Mouse (Mus musculus) limb, embryonic 11.5 days (tissue): ENCODE measurements around the gene Lrrc42. TPM values are rescaled to one million over a fixed set of nuclear protein-coding genes. Genes with fewer than 3 reads are reported as not detected.

Source experiments
- ATAC-seq: fragments of 200-750 bp; cut with Nextera tagmentation; 2 replicates; pipeline ENCODE4 v1.8.0; 2017; ENCODE audit warnings: low read depth; ENCODE audit not compliant: insufficient number of reproducible peaks, low FRiP score, low TSS enrichment
- DNase-seq: peaks from one replicate; pipeline ENCODE4 v3.0.0-alpha.2; 2015; ENCODE audit warnings: low spot score
- H3K27ac ChIP-seq: fragments of 300-500 bp; sonication (generic); replicated peaks from 2 replicates; pipeline ENCODE4 v1.5.1; 2014; ENCODE audit warnings: low read depth, mild to moderate bottlenecking, low read length
- H3K27me3 ChIP-seq: fragments of 300-500 bp; sonication (generic); 2 replicates; pipeline ENCODE4 v1.6.1; 2014; ENCODE audit warnings: mild to moderate bottlenecking, low read length, mixed read lengths; ENCODE audit not compliant: control insufficient read depth, insufficient read depth
- H3K36me3 ChIP-seq: fragments of 300-500 bp; sonication (generic); 2 replicates; pipeline ENCODE4 v1.6.1; 2014; ENCODE audit warnings: mild to moderate bottlenecking, low read length, moderate library complexity, mixed read lengths; ENCODE audit not compliant: control insufficient read depth, insufficient read depth
- H3K4me1 ChIP-seq: fragments of 300-500 bp; sonication (generic); 2 replicates; pipeline ENCODE4 v1.6.1; 2014; ENCODE audit warnings: low read length, mixed read lengths; ENCODE audit not compliant: control insufficient read depth, insufficient read depth
- H3K4me2 ChIP-seq: fragments of 300-500 bp; sonication (generic); 2 replicates; pipeline ENCODE4 v1.6.1; 2014; ENCODE audit warnings: low read depth, mild to moderate bottlenecking, moderate library complexity; ENCODE audit not compliant: severe bottlenecking
- H3K4me3 ChIP-seq: fragments of 300-500 bp; sonication (generic); 2 replicates; pipeline ENCODE4 v1.5.1; 2014; ENCODE audit warnings: low read depth, low read length
- H3K9ac ChIP-seq: fragments of 300-500 bp; sonication (generic); 2 replicates; pipeline ENCODE4 v1.6.1; 2014; ENCODE audit warnings: mild to moderate bottlenecking, low read length
- H3K9me3 ChIP-seq: fragments of 300-500 bp; sonication (generic); 2 replicates; pipeline ENCODE4 v1.6.1; 2016; ENCODE audit warnings: low read length; ENCODE audit not compliant: control insufficient read depth
- WGBS: fragments of 180-500 bp; shearing (Covaris S2); extraction: QIAGEN DNeasy Blood & Tissue Kit; methylation state at CpG from one replicate; pipeline ENCODE4 v1.1.7; 2014; 5-methylcytosine and 5-hydroxymethylcytosine counted together
- polyA plus RNA-seq: library from polyadenylated mRNA; unstranded; fragments of >200 nt; fragmentation: Nextera tagmentation; extraction: Ambion mirVana; gene quantifications from 2 replicates; pipeline ENCODE4 v1.2.1, GENCODE M21; 2014

Gene Lrrc42
- polyA plus RNA-seq, result 102 and 103 TPM in 2 replicates

- ATAC-seq (peak; percentile 95), DNase-seq (peak; percentile 97)
- peak within 1 kb of the TSS; percentile 75 for H3K4me2 ChIP-seq
- no peaks in the 10 kb centered on the region for H3K36me3 ChIP-seq
- peak within 1 kb of the TSS; percentile 81 for H3K4me3 ChIP-seq
- peaks cover 7% of the 10 kb centered on the region for H3K4me1 ChIP-seq
- no peaks in the 10 kb centered on the region for H3K9me3 ChIP-seq
- H3K27me3 ChIP-seq, result no peaks in the 10 kb centered on the region
- WGBS, result under 1% methylated on average over 83 of the region's 101 CpGs
- peak within 1 kb of the TSS; percentile 45; the same call in 1 of the 2 replicates for H3K27ac ChIP-seq
- H3K9ac ChIP-seq, result peak within 1 kb of the TSS; percentile 87
These were observed at the start of gene Lrrc42, which contains the start of gene Hspb11 for GRCm38 (mm10) chr4:107253125-107254091. Lrrc42 (minus strand) TSS chr4:107253532. Hspb11 (plus strand) TSS chr4:107253593.

DNA sequence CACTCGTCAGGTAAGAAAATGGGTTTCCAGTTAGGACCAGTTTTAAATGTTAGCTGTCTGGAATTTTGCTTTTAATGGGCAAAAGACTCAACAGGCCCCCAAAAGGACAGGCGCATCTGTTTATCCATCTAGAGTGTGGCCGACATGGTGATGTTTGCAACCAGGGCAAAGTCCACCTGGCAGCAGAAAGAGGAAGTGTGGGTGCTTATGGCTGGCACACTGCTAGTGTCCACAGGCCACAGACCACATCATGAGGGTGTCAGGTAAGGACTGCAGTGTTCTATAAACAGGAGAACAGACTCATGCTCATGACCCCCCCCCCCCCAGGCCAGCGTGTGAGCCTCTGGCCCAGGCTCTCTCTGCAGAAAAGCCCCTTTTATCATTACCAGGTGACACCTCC, 49.5 kb upstream of the Lrrc42 start:
- H3K4me2 ChIP-seq, result no peak overlapping the region
- H3K27me3 ChIP-seq, result no peaks in the 10 kb centered on the region
- H3K9ac ChIP-seq, result no peak overlapping the region
- ATAC-seq, result no peak
- no peaks in the 10 kb centered on the region for H3K9me3 ChIP-seq
- no peaks in the 10 kb centered on the region for H3K4me1 ChIP-seq
- DNase-seq, result no peak
- no peak overlapping the region for H3K27ac ChIP-seq
- H3K36me3 ChIP-seq, result no peaks in the 10 kb centered on the region
- no peak overlapping the region for H3K4me3 ChIP-seq
- WGBS, result 74% methylated on average over 4 of the region's 4 CpGs

DNA sequence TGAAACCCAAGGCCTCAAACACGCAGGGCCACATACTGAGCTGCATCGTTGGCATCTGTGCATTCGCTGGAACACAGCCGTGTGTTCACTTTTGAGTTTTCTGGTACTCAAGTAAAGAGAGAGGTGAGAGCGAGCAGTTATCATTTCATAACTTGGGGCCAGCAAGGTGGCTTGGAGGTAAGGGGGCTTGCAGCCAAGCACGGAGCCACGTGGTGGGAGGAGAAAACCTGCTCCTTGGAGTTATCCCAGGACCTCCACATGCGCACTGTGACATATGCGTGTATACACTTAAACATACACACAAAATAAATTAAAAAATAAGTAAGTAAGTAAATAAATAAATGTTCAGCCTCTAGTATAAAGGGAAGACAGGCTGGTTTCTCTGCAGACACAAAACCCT, 48.9 kb upstream of the Lrrc42 start:
- Histone ChIP-seq H3K9ac (no peak overlapping the region), H3K4me2 (no peak overlapping the region), H3K27ac (no peak overlapping the region), H3K4me1 (no peaks in the 10 kb centered on the region), H3K27me3 (no peaks in the 10 kb centered on the region), H3K9me3 (no peaks in the 10 kb centered on the region), H3K4me3 (no peak overlapping the region), H3K36me3 (no peaks in the 10 kb centered on the region)
- WGBS, result 88% methylated on average over 9 of the region's 9 CpGs
- ATAC-seq (no peak), DNase-seq (no peak)

DNA sequence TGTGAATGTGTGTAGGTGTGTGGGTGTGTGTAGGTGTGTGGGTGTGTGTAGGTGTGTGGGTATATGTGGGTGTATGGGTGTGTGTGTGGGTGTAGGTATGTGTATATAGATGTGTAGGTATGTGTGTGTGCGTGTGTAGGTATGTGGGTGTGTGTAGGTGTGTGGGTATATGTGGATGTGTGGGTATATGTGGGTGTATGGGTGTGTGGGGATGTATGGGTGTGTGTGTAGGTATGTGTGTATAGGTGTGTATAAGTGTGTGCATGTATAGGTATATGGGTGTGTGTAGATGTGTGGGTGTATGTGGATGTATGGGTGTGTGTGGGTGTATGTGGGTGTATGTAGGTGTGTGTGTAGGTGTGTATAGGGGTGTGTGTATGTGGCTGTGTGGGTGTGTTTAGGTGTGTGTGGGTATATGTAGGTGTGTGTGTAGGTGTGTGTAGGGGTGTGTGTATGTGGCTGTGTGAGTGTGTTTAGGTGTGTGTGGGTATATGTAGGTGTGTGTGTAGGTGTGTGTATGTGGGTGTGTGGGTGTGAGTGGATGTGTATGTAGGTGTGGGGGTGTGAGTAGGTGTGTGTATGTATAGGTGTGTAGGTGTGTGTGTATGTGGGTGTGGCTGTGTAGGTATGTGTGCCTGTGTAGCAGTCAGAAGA, 47.7 kb upstream of the Lrrc42 start:
- no peaks in the 10 kb centered on the region for H3K36me3 ChIP-seq
- H3K4me2 ChIP-seq, result no peak overlapping the region
- no peaks in the 10 kb centered on the region for H3K9me3 ChIP-seq
- H3K27me3 ChIP-seq, result no peaks in the 10 kb centered on the region
- H3K4me1 ChIP-seq, result no peaks in the 10 kb centered on the region
- ATAC-seq (0 out of 2 replicates have a peak, but pooled peaks have one; percentile 21), DNase-seq (no peak)
- no peak overlapping the region for H3K4me3 ChIP-seq
- H3K27ac ChIP-seq, result no peak overlapping the region
- H3K9ac ChIP-seq, result no peak overlapping the region
- WGBS, result 95% methylated on average over 1 of the region's 1 CpGs

DNA sequence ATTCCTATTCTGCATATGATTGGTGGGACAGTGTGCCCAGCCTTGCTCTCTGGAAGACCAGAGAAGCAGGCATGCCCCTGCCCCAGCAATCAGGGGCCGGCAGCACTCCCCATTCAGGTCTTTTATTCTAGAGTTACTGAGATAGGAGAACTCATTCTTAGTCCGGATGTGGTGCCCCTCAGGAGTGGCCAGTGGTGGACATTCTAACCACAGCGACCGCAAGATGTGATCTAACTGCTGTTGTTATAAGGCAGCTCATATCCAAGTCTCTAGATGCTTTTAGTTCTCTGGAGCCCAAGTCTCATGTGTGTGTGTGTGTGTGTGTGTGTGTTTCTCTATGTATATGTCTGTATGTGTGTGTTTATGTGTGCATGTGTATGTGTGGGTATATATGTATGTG, 47.0 kb upstream of the Lrrc42 start:
- no peak for ATAC-seq
- H3K9me3 ChIP-seq, result no peaks in the 10 kb centered on the region
- no peaks in the 10 kb centered on the region for H3K36me3 ChIP-seq
- H3K27me3 ChIP-seq, result no peaks in the 10 kb centered on the region
- H3K4me2 ChIP-seq, result no peak overlapping the region
- no peak for DNase-seq
- H3K9ac ChIP-seq, result no peak overlapping the region
- H3K4me3 ChIP-seq, result no peak overlapping the region
- WGBS, result 81% methylated on average over 4 of the region's 4 CpGs
- no peaks in the 10 kb centered on the region for H3K4me1 ChIP-seq
- no peak overlapping the region for H3K27ac ChIP-seq

DNA sequence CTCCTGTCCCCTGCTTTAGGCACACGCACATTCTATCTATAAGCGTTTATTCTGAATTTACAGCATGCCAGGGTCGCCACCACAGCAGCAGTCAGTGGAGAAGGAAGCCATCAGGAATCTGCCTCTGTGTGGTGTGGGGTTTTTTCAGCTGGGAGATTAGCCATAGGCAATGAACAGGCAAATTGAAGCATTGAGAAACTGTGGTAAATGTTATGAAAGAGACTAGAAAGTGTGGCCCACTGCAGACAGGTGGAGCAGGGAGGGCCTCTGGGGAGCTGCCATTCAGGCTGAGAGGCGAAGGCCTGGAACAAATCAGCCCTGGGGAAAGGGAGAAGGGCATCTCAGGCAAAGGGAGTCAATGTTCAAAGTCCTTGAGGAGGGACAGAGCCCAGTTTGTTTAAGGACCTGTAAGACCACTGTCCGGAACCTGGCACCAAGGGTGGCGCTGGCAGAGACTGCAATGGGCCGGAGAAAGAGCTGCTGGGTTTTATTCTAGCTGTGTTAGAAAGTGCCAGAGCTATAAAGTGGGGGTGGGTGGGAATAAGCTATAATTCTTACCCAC, 46.5 kb upstream of the Lrrc42 start:
- WGBS, result 85% methylated on average over 7 of the region's 7 CpGs
- ATAC-seq, result no peak
- Histone ChIP-seq H3K4me1 (no peaks in the 10 kb centered on the region), H3K27ac (no peak overlapping the region), H3K4me3 (no peak overlapping the region), H3K36me3 (no peaks in the 10 kb centered on the region), H3K27me3 (no peaks in the 10 kb centered on the region), H3K9ac (no peak overlapping the region), H3K9me3 (no peaks in the 10 kb centered on the region), H3K4me2 (no peak overlapping the region)
- DNase-seq, result no peak

DNA sequence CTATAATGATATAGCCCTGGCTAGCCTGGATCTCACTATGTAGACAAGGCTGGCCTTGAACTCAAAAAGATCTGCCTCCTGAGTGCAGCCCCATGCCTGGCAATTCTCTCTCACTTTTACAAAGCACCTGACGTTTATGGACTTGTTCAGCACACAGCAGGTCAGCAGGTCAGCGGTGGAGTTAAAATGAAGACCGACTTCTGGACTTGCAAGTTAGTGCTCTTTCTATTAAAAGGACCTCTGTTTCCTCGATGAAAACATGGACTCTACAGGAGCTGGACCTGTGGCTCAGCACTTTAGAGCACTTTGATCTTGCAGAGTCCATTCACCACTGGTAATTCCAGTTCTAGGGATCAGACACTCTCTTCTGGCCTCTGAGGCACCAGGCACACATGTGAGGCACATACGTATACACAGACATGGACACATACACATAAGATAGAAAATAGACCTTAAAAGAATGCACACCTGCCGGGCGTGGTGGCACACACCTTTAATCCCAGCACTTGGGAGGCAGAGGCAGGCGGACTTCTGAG, 44.8 kb upstream of the Lrrc42 start:
- Histone ChIP-seq H3K9ac (no peak overlapping the region), H3K27me3 (no peaks in the 10 kb centered on the region), H3K27ac (no peak overlapping the region), H3K4me1 (no peaks in the 10 kb centered on the region), H3K4me2 (no peak overlapping the region), H3K36me3 (no peaks in the 10 kb centered on the region), H3K4me3 (no peak overlapping the region), H3K9me3 (no peaks in the 10 kb centered on the region)
- ATAC-seq, result no peak
- DNase-seq, result no peak
- WGBS, result 76% methylated on average over 8 of the region's 8 CpGs

- H3K4me3 ChIP-seq, result no peak overlapping the region
- H3K4me2 ChIP-seq, result no peak overlapping the region
- H3K4me1 ChIP-seq, result no peaks in the 10 kb centered on the region
- DNase-seq (no peak), ATAC-seq (no peak)
- no peaks in the 10 kb centered on the region for H3K27me3 ChIP-seq
- H3K27ac ChIP-seq, result no peak overlapping the region
- no peaks in the 10 kb centered on the region for H3K9me3 ChIP-seq
- H3K9ac ChIP-seq, result no peak overlapping the region
- WGBS, result 26% methylated on average over 4 of the region's 4 CpGs
- no peaks in the 10 kb centered on the region for H3K36me3 ChIP-seq
These were observed 38.9 kb upstream of the Lrrc42 start for GRCm38 (mm10) chr4:107292273-107292662.
